Mouse (Mus musculus): ENCODE measurements around the gene Borcs8.

Gene Borcs8

DNA sequence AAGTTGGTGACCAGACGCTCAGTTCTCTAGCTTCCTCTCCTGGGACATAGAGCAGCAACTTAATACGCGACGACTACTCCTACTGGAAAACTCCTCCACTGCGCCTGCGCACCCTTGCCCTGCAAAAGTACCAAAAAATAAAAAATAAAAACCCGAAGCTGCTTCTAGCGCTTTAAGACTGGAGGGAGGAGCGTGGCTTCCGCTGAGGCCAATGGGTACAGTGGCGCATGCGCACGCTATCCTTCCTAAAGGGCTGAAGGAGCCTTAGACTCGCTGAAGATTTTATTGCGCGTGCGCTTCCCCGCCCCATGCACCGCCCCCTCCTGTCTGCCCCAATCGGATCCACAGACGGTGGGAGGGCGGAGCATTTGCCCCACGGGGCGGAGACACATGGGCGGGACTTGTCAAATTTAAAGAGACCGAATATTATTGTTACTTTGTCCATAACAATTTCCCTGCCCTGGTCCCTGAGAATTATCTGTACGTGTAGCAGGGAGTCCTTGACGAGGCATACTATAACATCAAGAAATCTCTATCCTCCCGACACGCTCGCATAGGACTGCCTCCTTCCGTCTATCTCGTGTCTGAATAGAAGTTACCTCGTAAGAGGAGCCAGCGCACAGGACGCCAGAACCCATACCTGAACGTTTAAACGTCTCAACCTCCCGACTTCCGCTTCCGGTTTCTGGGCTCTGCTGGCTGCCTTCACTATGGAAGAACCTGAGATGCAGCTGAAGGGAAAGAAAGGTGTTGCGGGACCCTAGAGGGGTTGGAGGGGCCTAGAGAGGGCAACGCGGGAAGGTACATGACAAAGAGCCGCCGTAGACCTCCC is at the start of gene Borcs8, which contains the start of the genes Rfxank and Mef2b:
Borcs8 (plus strand) TSS at position 474 of the 832 bp plus-strand sequence.
Rfxank (minus strand) TSS at position 129 of the 832 bp plus-strand sequence.
Mef2b (plus strand) TSS at position 686 of the 832 bp plus-strand sequence.
- peak; percentile 99 for DNase-seq (ENCODE audit: low spot score)

GRCm38 (mm10) chr8:70092786-70093185 is 46.5 kb upstream of the Borcs8 start:
- no peak for DNase-seq (ENCODE audit: low spot score)

DNA sequence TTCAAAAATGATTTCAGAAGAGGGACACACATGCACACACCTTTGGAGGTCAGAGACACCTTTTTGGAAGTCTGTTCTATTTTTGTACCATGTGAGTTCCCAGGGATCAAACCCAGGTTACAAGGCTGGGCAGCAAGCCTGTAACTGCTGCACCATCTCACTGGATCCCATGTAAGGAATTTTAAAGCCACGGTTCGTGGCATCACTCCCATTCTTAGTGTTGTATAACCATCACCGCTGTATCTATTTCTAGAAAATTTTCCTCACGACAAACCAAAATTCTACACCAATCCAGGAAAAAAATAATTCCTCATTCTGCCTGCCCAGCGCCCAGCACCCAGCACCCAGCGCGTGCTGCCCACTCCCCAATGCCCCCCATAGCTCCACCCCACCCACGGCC is 40.0 kb upstream of the Borcs8 start:
- DNase-seq (ENCODE audit: low spot score) = no peak

GRCm38 (mm10) chr8:70100241-70100640 is 39.1 kb upstream of the Borcs8 start:
- DNase-seq (ENCODE audit: low spot score) = no peak

DNA sequence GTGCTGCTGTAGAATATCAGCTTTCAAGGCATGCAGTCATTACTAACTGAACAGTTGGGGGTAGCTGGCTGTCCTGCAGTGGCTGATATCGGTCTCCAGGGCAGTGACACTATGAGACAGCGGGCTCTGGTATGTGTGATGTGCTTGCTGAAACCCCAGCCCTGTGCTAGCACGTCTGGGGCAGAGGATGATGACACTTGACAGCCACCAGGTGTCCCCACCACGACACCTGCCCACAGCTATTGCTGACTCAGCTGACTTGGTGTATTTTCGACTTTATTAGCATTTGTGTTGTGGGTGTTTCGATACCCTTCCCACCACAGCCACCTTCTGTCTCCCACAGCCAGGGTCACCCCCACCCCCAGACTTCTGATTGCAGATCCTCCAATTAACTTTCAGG is 34.8 kb upstream of the Borcs8 start:
- peak; percentile 57 for DNase-seq (ENCODE audit: low spot score)

DNA sequence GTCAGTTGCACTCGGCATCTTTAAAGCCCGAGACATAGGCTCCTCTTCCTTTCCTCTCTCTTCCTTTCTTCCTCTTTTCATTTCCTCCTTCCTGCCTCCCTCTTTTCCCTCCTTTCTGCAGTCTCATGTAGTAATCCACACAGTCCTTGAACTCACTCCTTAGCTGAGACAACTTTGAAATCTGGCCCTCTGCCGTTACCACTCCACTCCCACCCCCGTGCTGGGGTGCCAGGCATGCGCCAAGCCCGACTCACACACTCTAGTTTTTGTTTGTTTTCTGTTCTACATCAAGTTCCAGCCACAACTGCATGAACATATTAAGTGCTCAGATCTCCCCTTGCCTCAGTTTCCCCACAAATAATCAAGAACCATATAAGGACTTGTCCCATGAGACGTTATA is 34.4 kb upstream of the Borcs8 start:
- DNase-seq (ENCODE audit: low spot score) = no peak

GRCm38 (mm10) chr8:70110451-70110850 is 28.8 kb upstream of the Borcs8 start:
- DNase-seq (ENCODE audit: low spot score) = peak; percentile 35

DNA sequence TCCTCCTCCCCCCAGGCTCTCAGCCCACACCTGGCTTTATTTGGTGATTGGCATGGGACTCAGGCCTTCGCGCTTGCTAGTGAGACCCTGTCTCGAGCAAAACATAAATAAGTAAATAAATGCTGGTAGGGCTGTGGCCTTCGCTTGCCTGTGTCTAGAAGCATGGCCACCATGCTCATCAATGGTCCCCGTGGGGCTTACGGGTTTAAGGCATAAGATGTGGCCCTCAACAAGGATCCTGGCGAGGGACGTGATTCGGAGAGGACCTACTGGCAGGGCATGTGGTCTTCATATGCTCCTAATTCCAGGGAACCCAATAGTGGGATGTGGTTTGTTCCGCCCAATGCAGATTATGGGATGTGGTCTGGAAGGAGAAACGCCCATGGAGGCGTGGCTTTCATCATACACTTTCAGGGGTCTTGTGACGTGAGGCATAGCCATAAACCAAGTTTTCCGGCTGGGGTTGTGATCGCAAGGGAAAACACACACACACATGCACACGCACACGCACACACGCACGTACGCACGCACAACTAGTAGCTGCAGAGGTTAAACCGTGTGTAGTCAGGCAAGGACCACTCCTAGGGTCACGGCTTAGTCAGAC is 28.0 kb upstream of the Borcs8 start:
- peak; percentile 35 for DNase-seq (ENCODE audit: low spot score)

GRCm38 (mm10) chr8:70112401-70113016 is 26.8 kb upstream of the Borcs8 start:
- peak; percentile 30 for DNase-seq (ENCODE audit: low spot score)

DNA sequence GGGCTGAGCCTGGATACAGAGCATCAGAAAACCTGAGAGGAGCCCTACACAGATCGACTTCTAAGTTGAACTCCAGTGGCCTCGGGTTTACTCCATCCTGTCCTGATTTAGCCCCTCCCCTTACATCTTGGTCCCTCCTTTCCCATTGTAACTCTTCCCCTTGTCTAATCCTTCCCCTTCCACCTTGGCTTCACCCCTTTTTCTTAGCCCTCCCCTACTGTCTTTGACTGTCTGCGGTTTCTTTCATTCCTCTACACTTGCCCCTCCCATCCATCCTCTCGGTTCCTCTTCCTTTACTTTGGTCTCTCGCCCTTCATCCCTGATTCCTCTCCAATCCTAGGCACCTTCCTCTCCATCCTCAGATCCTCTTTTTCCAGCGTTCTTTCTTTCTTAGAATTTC is 24.8 kb upstream of the Borcs8 start:
- no peak for DNase-seq (ENCODE audit: low spot score)

- DNase-seq (ENCODE audit: low spot score) = peak; percentile 39
Measured at GRCm38 (mm10) chr8:70114892-70115291, 24.4 kb upstream of the Borcs8 start.

DNA sequence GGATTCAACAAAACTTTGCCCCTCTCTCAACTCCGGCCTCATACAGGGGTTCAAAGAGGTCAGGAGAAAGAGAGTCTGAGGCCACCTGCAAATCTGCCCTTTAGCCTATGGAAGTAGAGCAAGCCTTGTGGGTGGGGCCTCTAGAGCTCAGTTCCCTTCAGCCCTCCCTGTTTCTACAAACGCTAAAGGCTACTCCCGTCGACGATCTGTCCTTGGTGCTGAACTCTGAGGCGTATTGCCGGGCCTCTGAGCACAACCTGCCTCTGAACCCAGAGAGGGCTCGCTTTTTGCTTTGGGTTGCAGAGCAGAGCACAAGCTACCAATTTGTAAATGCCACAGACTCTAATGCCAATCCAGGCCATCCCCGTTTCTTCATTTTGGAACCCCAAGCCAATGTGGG is 21.7 kb upstream of the Borcs8 start:
- peak; percentile 60 for DNase-seq (ENCODE audit: low spot score)

DNA sequence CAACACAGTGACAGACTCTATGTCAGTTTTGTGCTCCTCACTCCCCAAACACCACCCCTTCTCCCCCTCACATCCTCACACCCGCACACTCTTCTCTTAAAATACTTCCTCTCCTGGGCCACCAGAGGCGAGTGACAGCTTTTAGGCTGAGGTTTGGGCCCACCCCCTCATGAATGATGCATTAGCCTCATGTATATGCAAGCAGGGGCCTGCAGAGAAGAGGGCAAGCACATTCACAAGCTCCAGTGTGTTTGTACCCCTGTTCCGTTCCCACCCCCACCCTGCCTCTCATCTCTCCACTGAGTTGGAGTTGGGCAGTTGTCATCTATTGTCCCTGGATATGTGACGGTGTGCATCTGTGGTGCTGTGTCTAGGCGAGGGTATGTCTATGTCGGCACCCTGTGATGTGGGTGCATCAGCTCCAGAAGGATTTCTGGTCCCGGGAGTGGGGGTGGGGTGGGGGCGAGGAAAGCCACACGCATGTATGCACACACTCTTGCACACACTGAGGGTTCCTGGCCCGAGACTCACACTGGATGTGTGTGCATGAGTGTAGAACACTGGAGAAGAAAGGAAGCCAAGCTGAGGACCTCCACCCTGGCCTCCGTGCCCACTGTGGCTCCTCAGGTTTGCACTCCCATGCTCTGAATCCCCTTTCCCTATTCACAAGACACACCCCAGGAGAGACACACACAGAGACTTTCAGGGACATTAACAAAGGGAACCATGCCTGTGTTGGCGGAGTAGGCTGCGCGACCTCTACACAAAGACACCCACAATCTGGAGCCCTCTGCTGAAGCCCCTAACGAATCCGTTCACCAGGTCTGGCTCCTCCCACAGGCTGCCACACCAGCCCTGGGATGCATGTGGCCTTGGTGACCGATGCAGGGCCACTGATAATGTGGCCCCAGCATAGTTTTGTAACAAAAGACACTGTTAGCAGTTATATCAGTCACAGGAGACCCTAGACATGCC is 20.3 kb upstream of the Borcs8 start:
- DNase-seq (ENCODE audit: low spot score) = peak; percentile 38

- peak; percentile 73 for DNase-seq (ENCODE audit: low spot score)
Measured at GRCm38 (mm10) chr8:70120667-70121066, 18.6 kb upstream of the Borcs8 start, which contains the start of gene Ncan. Ncan (minus strand) TSS chr8:70120873.

DNA sequence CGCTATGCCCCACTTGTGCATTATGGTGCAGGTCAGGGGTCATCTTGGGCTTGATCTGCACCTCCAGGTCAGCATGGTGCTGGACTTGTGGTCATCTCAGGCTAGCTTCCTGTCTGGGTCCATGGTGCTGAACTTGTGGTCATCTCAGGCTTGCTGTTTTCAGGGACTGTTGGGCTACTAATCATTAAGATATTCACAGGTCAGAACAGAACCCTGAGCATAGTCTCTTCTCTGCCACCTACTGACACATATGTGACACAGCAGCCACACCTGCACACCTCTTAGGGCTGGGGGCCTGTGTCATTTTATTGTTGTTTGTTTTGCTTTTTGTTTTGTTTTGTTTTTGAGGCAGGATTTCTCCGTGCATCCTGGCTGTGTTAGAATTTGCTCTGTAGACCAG is 16.4 kb upstream of the Borcs8 start:
- no peak for DNase-seq (ENCODE audit: low spot score)

GRCm38 (mm10) chr8:70124992-70125391 is 14.3 kb upstream of the Borcs8 start:
- peak; percentile 30 for DNase-seq (ENCODE audit: low spot score)

DNA sequence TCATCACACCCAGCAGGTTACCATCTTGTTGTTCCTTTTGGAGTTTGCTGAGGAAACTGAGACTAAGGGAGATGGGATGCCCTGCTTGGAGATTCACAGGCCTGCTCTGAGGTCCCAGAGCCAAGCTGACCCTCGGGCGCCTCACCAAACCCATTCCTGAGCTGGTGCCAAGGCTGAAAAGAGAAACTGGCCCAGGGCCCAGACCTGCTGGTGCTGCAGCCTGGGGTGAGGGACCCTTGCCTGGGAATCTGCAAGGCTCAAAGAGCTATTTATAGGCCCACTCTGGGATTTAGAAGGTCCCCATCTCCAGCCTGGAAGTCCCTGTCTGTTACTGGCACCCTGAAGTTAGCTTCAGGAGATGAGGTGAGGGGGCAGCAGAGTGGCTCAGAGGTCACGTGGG is 10.9 kb upstream of the Borcs8 start:
- no peak for DNase-seq (ENCODE audit: low spot score)

DNA sequence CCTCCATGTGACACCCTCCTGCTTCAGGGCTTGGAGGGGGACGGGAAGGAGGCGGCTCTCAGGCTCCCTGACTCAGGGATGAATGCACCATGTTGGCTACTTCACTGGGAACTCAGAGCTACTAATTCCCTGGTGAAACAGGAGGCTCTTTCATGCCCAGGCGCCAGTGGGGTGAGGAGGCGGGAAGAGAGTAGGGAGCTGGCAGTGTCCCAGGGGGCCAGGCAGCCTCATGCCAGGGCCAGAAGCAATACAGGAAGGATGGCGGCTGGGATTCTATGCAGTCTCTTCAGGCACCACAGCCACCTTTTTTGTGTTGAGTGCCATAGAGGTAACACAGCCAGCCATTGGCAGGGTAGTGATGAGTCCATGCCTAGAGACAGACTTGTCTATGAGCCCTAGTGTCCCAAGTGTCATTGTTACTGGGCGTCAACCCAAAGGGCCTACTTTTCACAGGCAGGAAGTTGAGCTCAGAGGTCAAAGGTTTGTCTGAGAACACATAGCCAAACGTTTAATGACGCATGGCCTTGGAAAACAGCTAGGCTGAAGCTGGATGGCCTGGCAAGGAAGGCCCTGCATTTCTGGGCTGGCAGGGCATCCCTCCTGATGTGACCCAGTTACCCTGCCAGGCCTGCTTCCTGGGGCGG is 9.9 kb upstream of the Borcs8 start:
- peak; percentile 63 for DNase-seq (ENCODE audit: low spot score)

- no peak for DNase-seq (ENCODE audit: low spot score)
Measured at GRCm38 (mm10) chr8:70130066-70130465, 9.2 kb upstream of the Borcs8 start.

- peak; percentile 91 for DNase-seq (ENCODE audit: low spot score)
Measured at GRCm38 (mm10) chr8:70131166-70131883, 8.0 kb upstream of the Borcs8 start, which contains the start of gene Nr2c2ap. Nr2c2ap (plus strand) TSS chr8:70131333.
